Mouse (Mus musculus) hindbrain, embryonic 14.5 days (tissue): ENCODE measurements around the gene Il4i1. TPM values are rescaled to one million over a fixed set of nuclear protein-coding genes. Genes with fewer than 3 reads are reported as not detected.

Experiments
- ATAC-seq: fragments of 200-750 bp; cut with Nextera tagmentation; 2 replicates; pipeline ENCODE4 v1.8.0; 2017; ENCODE audit warnings: moderate number of reproducible peaks, mild to moderate bottlenecking, moderate TSS enrichment, moderate library complexity; ENCODE audit not compliant: low FRiP score
- DNase-seq: peaks from one replicate; pipeline ENCODE4 v3.0.0-alpha.2; 2015; ENCODE audit warnings: low spot score
- H3K27ac ChIP-seq: fragments of 300-500 bp; sonication (generic); 2 replicates; pipeline ENCODE4 v1.5.1; 2014; ENCODE audit warnings: mild to moderate bottlenecking, moderate library complexity
- H3K27me3 ChIP-seq: fragments of 300-500 bp; sonication (generic); 2 replicates; pipeline ENCODE4 v1.6.1; 2014; ENCODE audit warnings: mild to moderate bottlenecking, low read length, mixed read lengths; ENCODE audit not compliant: control insufficient read depth, insufficient read depth
- H3K36me3 ChIP-seq: fragments of 300-500 bp; sonication (generic); replicated peaks from 2 replicates; pipeline ENCODE4 v1.6.1; 2014; ENCODE audit not compliant: control insufficient read depth, insufficient read depth
- H3K4me1 ChIP-seq: fragments of 300-500 bp; sonication (generic); replicated peaks from 2 replicates; pipeline ENCODE4 v1.6.1; 2014; ENCODE audit warnings: antibody characterized with exemption, low read length, mixed read lengths; ENCODE audit not compliant: control insufficient read depth, insufficient read depth
- H3K4me2 ChIP-seq: fragments of 300-500 bp; sonication (generic); replicated peaks from 2 replicates; pipeline ENCODE4 v1.6.1; 2014; ENCODE audit warnings: mild to moderate bottlenecking, moderate library complexity
- H3K4me3 ChIP-seq: fragments of 300-500 bp; sonication (generic); replicated peaks from 2 replicates; pipeline ENCODE4 v1.5.1; 2014; ENCODE audit warnings: mild to moderate bottlenecking, low read length
- H3K9ac ChIP-seq: fragments of 300-500 bp; sonication (generic); 2 replicates; pipeline ENCODE4 v1.6.1; 2014
- H3K9me3 ChIP-seq: fragments of 300-500 bp; sonication (generic); 2 replicates; pipeline ENCODE4 v1.6.1; 2016; ENCODE audit warnings: low read length; ENCODE audit not compliant: control insufficient read depth
- WGBS: fragments of 180-500 bp; shearing (Covaris S2); extraction: QIAGEN DNeasy Blood & Tissue Kit; methylation state at CpG from one replicate; pipeline ENCODE4 v1.1.7; 2014; 5-methylcytosine and 5-hydroxymethylcytosine counted together
- polyA plus RNA-seq: library from polyadenylated mRNA; unstranded; fragments of >200 nt; fragmentation: Nextera tagmentation; extraction: Ambion mirVana; gene quantifications from 2 replicates; pipeline ENCODE4 v1.2.1, GENCODE M21; 2014

Gene Il4i1
- polyA plus RNA-seq, 1 experiment from 2014 or later = 1.3 TPM

DNA sequence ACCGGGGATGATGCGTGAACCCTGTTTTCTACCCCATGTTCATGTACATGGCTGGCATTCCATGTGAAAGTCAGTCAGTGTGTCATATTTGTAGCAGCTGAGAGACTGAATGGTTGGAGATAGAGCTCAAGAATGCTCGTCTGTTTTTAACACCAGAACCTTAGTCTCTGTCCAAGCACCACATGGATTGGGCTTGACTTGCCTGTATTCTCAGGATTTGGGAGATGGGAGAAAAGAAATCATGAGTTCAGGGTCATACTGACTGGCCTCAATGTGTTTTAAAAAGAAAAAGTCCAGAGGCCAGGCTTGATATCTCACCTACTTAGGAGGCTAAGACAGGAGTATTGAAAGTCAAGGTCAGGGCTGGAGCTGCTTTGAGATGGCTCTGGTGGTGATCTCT, 1.3 kb downstream of the Il4i1 start:
- peaks cover 36% of the 10 kb centered on the region for H3K4me1 ChIP-seq
- no peaks in the 10 kb centered on the region for H3K27me3 ChIP-seq
- peak overlapping the region; percentile 83 for H3K4me3 ChIP-seq
- no peaks in the 10 kb centered on the region for H3K9me3 ChIP-seq
- ATAC-seq = no peak
- H3K36me3 ChIP-seq = no peaks in the 10 kb centered on the region
- peak overlapping the region; percentile 67 for H3K4me2 ChIP-seq
- WGBS = 34% methylated on average over 3 of the region's 3 CpGs
- peak overlapping the region; percentile 80 for H3K9ac ChIP-seq
- no peak for DNase-seq
- no peak overlapping the region for H3K27ac ChIP-seq

DNA sequence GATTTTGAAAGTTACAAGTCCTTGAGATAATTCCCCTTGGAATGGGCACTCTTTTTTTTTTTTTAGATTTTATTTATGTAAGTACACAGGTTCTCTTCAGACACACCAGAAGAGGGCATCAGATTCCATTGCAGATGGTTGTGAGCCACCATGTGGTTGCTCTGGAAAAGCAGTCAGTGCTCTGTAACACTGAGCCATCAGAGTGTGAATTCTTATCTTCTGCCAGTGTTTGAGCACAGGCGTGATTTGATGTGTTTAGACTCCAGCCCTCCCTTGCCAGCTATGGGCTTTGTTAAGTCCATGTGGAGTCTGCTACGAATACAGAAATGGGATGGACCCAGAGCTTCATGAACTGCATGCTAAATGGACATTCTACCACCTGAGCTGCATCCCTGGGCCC, 2.0 kb downstream of the Il4i1 start:
- Histone ChIP-seq H3K9ac (peak overlapping the region; percentile 80; the same call in 1 of the 2 replicates), H3K27me3 (no peaks in the 10 kb centered on the region), H3K9me3 (no peaks in the 10 kb centered on the region), H3K4me2 (peak overlapping the region; percentile 67), H3K4me1 (peaks cover 36% of the 10 kb centered on the region), H3K4me3 (peak overlapping the region; percentile 83; the same call in 1 of the 2 replicates), H3K36me3 (no peaks in the 10 kb centered on the region), H3K27ac (no peak overlapping the region)
- no peak for ATAC-seq
- no peak for DNase-seq
- WGBS = 18% methylated on average over 2 of the region's 2 CpGs

DNA sequence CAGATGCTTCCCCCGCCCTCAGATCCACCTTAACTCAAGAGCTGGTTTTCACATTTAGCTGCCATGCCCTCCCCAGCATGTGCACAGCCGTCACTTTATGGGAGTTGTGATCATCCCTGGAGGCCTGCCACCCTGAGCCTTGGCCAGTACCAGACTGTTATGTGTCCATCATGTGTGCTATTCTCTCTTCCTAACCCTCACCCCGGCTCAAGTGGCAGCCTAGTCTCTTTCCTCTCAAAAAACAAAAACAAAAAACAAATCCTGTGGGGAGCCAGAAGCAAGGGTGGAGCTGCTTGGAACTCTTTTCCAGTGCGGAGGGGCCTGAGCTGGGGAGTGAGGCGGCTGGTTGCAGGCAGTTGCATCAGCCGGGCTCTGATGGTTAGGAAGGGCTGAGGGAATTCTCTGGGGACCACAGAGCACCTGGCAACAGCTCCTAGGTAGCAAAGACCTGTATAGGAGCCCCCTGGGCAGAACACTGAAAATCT, 2.6 kb downstream of the Il4i1 start:
- no peaks in the 10 kb centered on the region for H3K36me3 ChIP-seq
- no peaks in the 10 kb centered on the region for H3K9me3 ChIP-seq
- ATAC-seq (no peak), DNase-seq (no peak)
- H3K27me3 ChIP-seq = no peaks in the 10 kb centered on the region
- peaks cover 36% of the 10 kb centered on the region for H3K4me1 ChIP-seq
- H3K9ac ChIP-seq = peak overlapping the region; percentile 45; the same call in 1 of the 2 replicates
- H3K4me2 ChIP-seq = peak overlapping the region; percentile 67
- WGBS = 33% methylated on average over 6 of the region's 6 CpGs
- peak overlapping the region; percentile 83; the same call in 1 of the 2 replicates for H3K4me3 ChIP-seq
- no peak overlapping the region for H3K27ac ChIP-seq

DNA sequence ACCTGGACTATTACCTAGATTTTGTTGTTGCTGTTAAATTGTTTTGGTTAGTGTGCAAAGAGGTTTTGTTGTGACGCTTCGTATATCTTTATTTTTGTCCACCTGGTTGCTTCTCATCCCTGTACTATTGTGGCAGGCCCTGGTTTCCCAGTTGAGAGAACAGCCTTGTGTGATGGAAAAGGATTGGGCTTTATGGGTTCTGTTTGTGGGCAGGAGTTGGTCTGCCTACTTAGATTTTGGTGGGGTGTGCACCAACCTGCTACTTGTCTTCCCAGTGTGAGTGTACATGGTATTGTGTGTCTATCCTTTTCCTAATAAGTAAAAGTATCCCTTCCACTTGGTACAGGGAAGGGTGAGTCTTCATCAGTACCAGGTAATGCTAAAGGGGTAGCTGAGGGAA, 3.2 kb downstream of the Il4i1 start:
- no peaks in the 10 kb centered on the region for H3K36me3 ChIP-seq
- H3K4me1 ChIP-seq = peaks cover 36% of the 10 kb centered on the region
- no peak overlapping the region for H3K9ac ChIP-seq
- WGBS = 90% methylated on average over 2 of the region's 2 CpGs
- DNase-seq (no peak), ATAC-seq (no peak)
- no peaks in the 10 kb centered on the region for H3K27me3 ChIP-seq
- no peak overlapping the region for H3K4me3 ChIP-seq
- H3K9me3 ChIP-seq = no peaks in the 10 kb centered on the region
- no peak overlapping the region for H3K27ac ChIP-seq
- H3K4me2 ChIP-seq = peak overlapping the region; percentile 67

DNA sequence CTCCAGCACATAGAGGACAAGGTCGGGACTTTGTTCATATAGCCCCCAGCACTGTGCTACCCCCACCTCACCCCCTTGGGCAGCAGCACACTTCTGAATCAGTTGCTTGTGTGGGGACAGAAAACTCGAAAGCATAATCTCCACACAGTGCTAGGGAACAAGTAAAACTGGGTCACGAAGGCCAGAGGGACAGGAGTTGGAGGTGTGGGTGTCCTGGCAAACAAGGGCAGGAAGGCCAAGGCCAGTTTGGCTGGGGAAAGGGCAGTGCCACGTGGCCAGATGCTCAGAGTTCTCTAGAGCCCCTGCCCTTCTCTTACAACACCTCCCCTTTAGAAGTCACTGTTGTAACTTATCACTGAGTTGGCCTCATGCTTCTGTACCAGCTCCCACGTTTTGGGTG, 3.7 kb downstream of the Il4i1 start:
- Histone ChIP-seq H3K36me3 (no peaks in the 10 kb centered on the region), H3K4me3 (no peak overlapping the region), H3K27me3 (no peaks in the 10 kb centered on the region), H3K4me2 (no peak overlapping the region), H3K9me3 (no peaks in the 10 kb centered on the region), H3K27ac (no peak overlapping the region), H3K9ac (no peak overlapping the region), H3K4me1 (peaks cover 35% of the 10 kb centered on the region)
- ATAC-seq (no peak), DNase-seq (no peak)
- WGBS = 75% methylated on average over 5 of the region's 5 CpGs

DNA sequence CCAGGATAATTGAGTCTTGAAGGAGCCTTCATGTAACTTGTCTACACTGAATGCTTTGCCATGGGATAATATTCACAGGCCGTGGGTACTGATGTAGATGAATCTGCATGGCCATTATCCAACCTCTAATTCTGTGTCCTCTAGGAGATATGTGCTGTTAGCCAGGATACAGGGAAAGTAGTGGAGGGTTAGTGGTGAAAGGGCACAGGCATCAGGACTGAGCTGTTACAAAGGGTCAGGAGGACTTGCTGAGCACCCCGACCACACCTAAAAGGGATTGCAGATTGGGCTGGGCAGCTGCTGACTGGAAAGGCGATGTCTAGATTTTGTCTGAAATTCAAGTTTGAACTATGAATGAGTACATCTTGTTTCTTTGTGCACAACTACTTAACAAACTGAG, 4.3 kb downstream of the Il4i1 start:
- Histone ChIP-seq H3K27ac (no peak overlapping the region), H3K36me3 (no peaks in the 10 kb centered on the region), H3K4me2 (no peak overlapping the region), H3K4me1 (peaks cover 29% of the 10 kb centered on the region), H3K4me3 (no peak overlapping the region), H3K9me3 (no peaks in the 10 kb centered on the region), H3K9ac (no peak overlapping the region), H3K27me3 (no peaks in the 10 kb centered on the region)
- WGBS = 85% methylated on average over 3 of the region's 3 CpGs
- ATAC-seq (no peak), DNase-seq (no peak)

DNA sequence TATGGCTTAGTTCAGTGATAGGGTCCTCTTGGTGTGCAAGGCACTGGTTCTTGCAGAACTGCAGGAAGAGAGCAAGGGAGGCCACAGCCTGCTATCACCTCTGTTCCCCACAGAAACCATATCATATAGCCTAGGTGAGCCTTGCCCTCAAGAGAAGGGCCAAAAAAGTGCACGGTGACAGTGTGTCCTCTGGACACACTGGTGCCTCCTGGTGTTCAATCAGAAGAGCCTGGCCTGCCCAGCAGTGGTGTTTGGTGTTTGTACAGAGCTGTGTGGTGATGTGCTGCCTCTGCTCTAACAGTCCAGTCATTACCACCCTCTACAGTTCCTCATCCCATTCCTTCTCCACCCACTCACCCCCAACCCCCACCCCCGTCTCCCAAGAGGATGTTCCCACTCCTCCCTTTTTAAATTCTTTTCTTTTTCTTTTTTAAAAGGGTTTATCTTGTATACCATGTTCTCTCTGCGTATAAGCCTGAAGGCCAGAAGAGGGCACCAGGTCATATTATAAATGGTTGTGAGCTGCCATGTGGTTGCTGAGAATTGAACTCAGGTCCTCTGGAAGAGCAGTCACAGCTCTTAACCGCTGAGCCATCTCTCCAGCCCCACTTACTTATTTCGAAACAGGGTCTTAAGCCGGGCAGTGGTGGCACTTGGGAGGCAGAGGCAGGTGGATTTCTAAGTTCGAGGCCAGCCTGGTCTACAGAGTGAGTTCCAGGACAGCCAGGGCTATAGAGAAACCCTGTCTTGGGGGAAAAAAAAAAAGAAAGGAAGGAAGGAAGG, 5.7 kb downstream of the Il4i1 start:
- DNase-seq (no peak), ATAC-seq (no peak)
- WGBS = 89% methylated on average over 7 of the region's 7 CpGs
- Histone ChIP-seq H3K4me3 (no peak overlapping the region), H3K27ac (no peak overlapping the region), H3K36me3 (no peaks in the 10 kb centered on the region), H3K4me2 (no peak overlapping the region), H3K9me3 (no peaks in the 10 kb centered on the region), H3K9ac (no peak overlapping the region), H3K27me3 (no peaks in the 10 kb centered on the region), H3K4me1 (peaks cover 29% of the 10 kb centered on the region)

DNA sequence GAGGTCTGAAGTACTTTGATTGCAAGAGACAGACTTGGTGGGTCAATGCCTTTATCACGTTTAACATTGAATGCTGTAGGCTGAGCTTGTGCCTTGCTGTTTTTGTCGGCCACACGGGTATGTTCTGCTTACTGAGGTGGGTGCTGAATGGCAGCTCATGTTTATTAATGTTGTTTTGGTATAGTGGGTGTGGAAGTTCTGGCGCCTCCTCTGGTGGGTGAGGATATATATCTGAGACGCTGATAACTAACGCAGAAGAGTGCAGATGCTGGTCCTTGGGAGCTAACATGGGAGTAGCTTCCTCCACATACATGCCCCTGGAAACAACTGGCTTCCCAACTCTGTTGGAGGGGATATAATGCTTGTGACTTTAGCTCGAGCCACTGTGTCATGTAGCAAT, 7.2 kb downstream of the Il4i1 start:
- no peak overlapping the region for H3K27ac ChIP-seq
- H3K9me3 ChIP-seq = no peaks in the 10 kb centered on the region
- H3K4me1 ChIP-seq = peaks cover 13% of the 10 kb centered on the region; the same call in 1 of the 2 replicates
- ATAC-seq (no peak; the same call in 1 of the 2 replicates), DNase-seq (no peak)
- H3K9ac ChIP-seq = no peak overlapping the region
- peaks cover under 1% of the 10 kb centered on the region; the same call in 1 of the 2 replicates for H3K36me3 ChIP-seq
- no peak overlapping the region for H3K4me2 ChIP-seq
- H3K27me3 ChIP-seq = no peaks in the 10 kb centered on the region
- H3K4me3 ChIP-seq = no peak overlapping the region
- WGBS = 32% methylated on average over 7 of the region's 7 CpGs

DNA sequence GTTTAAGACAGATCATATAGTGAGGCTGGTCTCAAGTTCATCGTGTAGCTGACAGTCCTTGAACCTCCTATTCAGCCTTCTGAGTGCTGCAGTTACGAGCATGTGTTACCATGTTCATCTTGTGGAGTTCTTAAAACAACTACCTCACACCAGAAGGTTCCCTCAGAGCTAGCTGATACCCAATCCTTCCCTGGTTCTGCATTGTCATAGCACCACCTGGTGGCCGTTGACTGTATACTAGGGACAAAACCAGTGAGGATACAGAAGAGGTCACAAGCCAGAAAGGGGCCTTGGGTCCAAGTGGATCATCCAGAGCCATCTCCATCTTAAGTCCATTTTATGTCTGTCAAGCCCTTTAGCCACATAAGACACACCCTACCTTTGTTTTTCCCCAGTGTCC, 8.7 kb downstream of the Il4i1 start:
- Histone ChIP-seq H3K36me3 (peaks cover 15% of the 10 kb centered on the region), H3K9me3 (no peaks in the 10 kb centered on the region), H3K27me3 (no peaks in the 10 kb centered on the region), H3K27ac (no peak overlapping the region), H3K4me2 (no peak overlapping the region), H3K4me3 (no peak overlapping the region), H3K9ac (no peak overlapping the region), H3K4me1 (0 out of 2 replicates have a peak, but pooled peaks cover under 1% of the 10 kb centered on the region)
- 25% methylated on average over 3 of the region's 3 CpGs for WGBS
- DNase-seq = peak; percentile 85
- ATAC-seq = peak; percentile 59; the same call in 1 of the 2 replicates
